Mouse (Mus musculus) liver, adult (tissue): ENCODE measurements around the gene Sarnp.

Experiments used
- GATA4 ChIP-seq: IDR thresholded peaks from 2 replicates; pipeline ENCODE4 v1.6.1; 2014; ENCODE audit warnings: mild to moderate bottlenecking, low read length; ENCODE audit not compliant: insufficient replicate concordance

Gene Sarnp

GRCm38 (mm10) chr10:128850339-128850738, 33.2 kb downstream of the Sarnp start:
- no peak for TF ChIP-seq GATA4

GRCm38 (mm10) chr10:128861176-128861575, 44.0 kb downstream of the Sarnp start:
- TF ChIP-seq GATA4, result no peak

- no peak for TF ChIP-seq GATA4
Observed at GRCm38 (mm10) chr10:128866042-128866441, 48.9 kb downstream of the Sarnp start.

- no peak for TF ChIP-seq GATA4
Observed at GRCm38 (mm10) chr10:128866518-128866917, 49.4 kb downstream of the Sarnp start.

GRCm38 (mm10) chr10:128870341-128870740, 53.2 kb downstream of the Sarnp start:
- no peak for TF ChIP-seq GATA4

GRCm38 (mm10) chr10:128878291-128878690, 61.2 kb downstream of the Sarnp start:
- TF ChIP-seq GATA4, result no peak

- TF ChIP-seq GATA4, result no peak
Observed at GRCm38 (mm10) chr10:128878811-128879210, 61.7 kb downstream of the Sarnp start.

- TF ChIP-seq GATA4, result no peak
Observed at GRCm38 (mm10) chr10:128882067-128882466, 64.9 kb downstream of the Sarnp start.

- no peak for TF ChIP-seq GATA4
Observed at GRCm38 (mm10) chr10:128888941-128889827, 72.1 kb downstream of the Sarnp start.

GRCm38 (mm10) chr10:128889846-128890245, 72.7 kb downstream of the Sarnp start:
- TF ChIP-seq GATA4, result no peak

GRCm38 (mm10) chr10:128890383-128891295, 73.5 kb downstream of the Sarnp start:
- no peak for TF ChIP-seq GATA4

GRCm38 (mm10) chr10:128891296-128892094, 74.4 kb downstream of the Sarnp start, which contains the start of gene Gdf11:
Gdf11 (minus strand) TSS chr10:128891718.
- no peak for TF ChIP-seq GATA4

- TF ChIP-seq GATA4, result no peak
Observed at GRCm38 (mm10) chr10:128892246-128892645, 75.1 kb downstream of the Sarnp start.

GRCm38 (mm10) chr10:128895437-128895836, 78.3 kb downstream of the Sarnp start:
- no peak for TF ChIP-seq GATA4
